ENCODE assay signal across 8 mouse cellular contexts in genomic region chr6:29767813-29768660, GRCm38 (mm10). TPM values are rescaled to one million over a fixed set of nuclear protein-coding genes. Genes with fewer than 3 reads are reported as not detected.
DNase-seq lines count a peak whose midpoint lies in the region; ATAC-seq and TF ChIP-seq lines count a peak whose summit lies in the region.

Gene Ahcyl2, plus strand, starts transcription at chr6:29768011.

- TF ChIP-seq POLR2A in olfactory bulb, adult 2 months (IDR thresholded peaks at IDR 0.05; ENCODE audit: insufficient read depth, low read depth, low read length), result 0 out of 2 replicates have a peak, but pooled peaks have one; percentile 30
- TF ChIP-seq POLR2A in thymus, adult 2 months (IDR thresholded peaks at IDR 0.05; ENCODE audit: control insufficient read depth, extremely low read depth, insufficient read depth, low read length, poor library complexity), result peak; percentile 69; the same call in 1 of the 2 replicates

- intact Hi-C loops in heart, postnatal 36 days (cut with DNase I), result loop anchor here (2.0 to 5.0 kb wide), 2 partner anchors 33 to 49 kb away; partner anchors contain the start of gene Smo

- DNase-seq in ES-E14 (ENCODE audit: low read depth, low spot score), result peak; percentile 92
- DNase-seq in cerebellum, adult 11-12 months, result peak; percentile 98
- DNase-seq in heart, postnatal 36 days, result peak; percentile 91
- DNase-seq in layer of hippocampus, adult 2 months (ENCODE audit: low spot score in 2 of 2), result peak; percentile 95 to 97
- DNase-seq in lung, embryonic 14.5 days, result peak; percentile 95
- DNase-seq in thymus, adult 2 months, result peak; percentile 95

- peak within 1 kb of the TSS; percentile 80 to 88 for H3K4me3 ChIP-seq in ES-E14 (ENCODE audit: insufficient read depth in 1 of 2, low read depth in 1 of 2, low read length in 2 of 2, poor library complexity in 1 of 2, severe bottlenecking in 1 of 2)
- H3K4me3 ChIP-seq in forebrain, embryonic 16.5 days (replicated peaks; ENCODE audit: low read length), result peak within 1 kb of the TSS; percentile 88
- peak within 1 kb of the TSS; percentile 84 for H3K4me3 ChIP-seq in layer of hippocampus, adult 2 months
- peak within 1 kb of the TSS; percentile 89 for H3K4me3 ChIP-seq in lung, embryonic 14.5 days (ENCODE audit: low read depth, low read length)
- H3K4me3 ChIP-seq in olfactory bulb, adult 2 months (ENCODE audit: insufficient read depth, low read depth, low read length), result peak within 1 kb of the TSS; percentile 82
- H3K4me3 ChIP-seq in thymus, adult 2 months (ENCODE audit: control insufficient read depth, insufficient read depth, low read length), result peak within 1 kb of the TSS; percentile 70

- H3K9ac ChIP-seq in ES-E14 (ENCODE audit: insufficient read depth, low read depth, low read length, poor library complexity, severe bottlenecking), result peak within 1 kb of the TSS; percentile 90
- peak within 1 kb of the TSS; percentile 82 for H3K9ac ChIP-seq in forebrain, embryonic 16.5 days (replicated peaks; ENCODE audit: low read depth, low read length)
- peak within 1 kb of the TSS; percentile 74 for H3K9ac ChIP-seq in lung, embryonic 14.5 days

- ATAC-seq in forebrain, embryonic 16.5 days, result peak; percentile 99
- peak; percentile 98 for ATAC-seq in lung, embryonic 14.5 days (ENCODE audit: insufficient read depth)

- in situ Hi-C loops in ES-E14 (cut with MboI; ENCODE audit: low sequenced_read_pairs in 2 of 2, unreplicated experiment in 2 of 2), result loop anchor here in 1 of 2 experiments (10.0 kb wide), 1 partner anchor 437 kb away; no protein-coding TSS in a partner anchor

- TF ChIP-seq CTCF in layer of hippocampus, adult 2 months (conservative IDR thresholded peaks at IDR 0.05), result no peak
- no peak for TF ChIP-seq CTCF in lung, embryonic 14.5 days (IDR thresholded peaks at IDR 0.05; ENCODE audit: low read depth)
- no peak for TF ChIP-seq CTCF in olfactory bulb, adult 2 months (IDR thresholded peaks at IDR 0.05; ENCODE audit: insufficient read depth, low read depth, low read length)
- no peak; the same call in 1 of the 2 replicates for TF ChIP-seq CTCF in thymus, adult 2 months (IDR thresholded peaks at IDR 0.05; ENCODE audit: borderline replicate concordance, control insufficient read depth, extremely low read depth, insufficient read depth, low read length, poor library complexity)

- no peaks in the 10 kb centered on the region for H3K9me3 ChIP-seq in ES-E14 (ENCODE audit: control insufficient read depth, insufficient read depth, low read depth, low read length)
- no peaks in the 10 kb centered on the region for H3K9me3 ChIP-seq in forebrain, embryonic 16.5 days (ENCODE audit: control insufficient read depth, low read length)
- H3K9me3 ChIP-seq in lung, embryonic 14.5 days (ENCODE audit: low read depth, low read length), result no peaks in the 10 kb centered on the region

- WGBS in forebrain, embryonic 16.5 days, result under 1% methylated on average over 59 of the region's 61 CpGs
- under 1% methylated on average over 58 of the region's 61 CpGs for WGBS in lung, embryonic 14.5 days
- WGBS in olfactory bulb, adult 2 months, result 1% methylated on average over 59 of the region's 61 CpGs
- under 1% methylated on average over 59 of the region's 61 CpGs for WGBS in thymus, adult 2 months

- H3K4me2 ChIP-seq in forebrain, embryonic 16.5 days (ENCODE audit: low read length), result peak within 1 kb of the TSS; percentile 62
- H3K4me2 ChIP-seq in lung, embryonic 14.5 days, result peak within 1 kb of the TSS; percentile 76

- no peak within 1 kb of the TSS; the same call in 1 of the 2 replicates for H3K27ac ChIP-seq in ES-E14 (ENCODE audit: insufficient read depth, low read depth, low read length, poor library complexity, severe bottlenecking)
- H3K27ac ChIP-seq in forebrain, embryonic 16.5 days (ENCODE audit: low read length), result peak within 1 kb of the TSS; percentile 91
- H3K27ac ChIP-seq in layer of hippocampus, adult 2 months, result peak within 1 kb of the TSS; percentile 97
- peak within 1 kb of the TSS; percentile 80 for H3K27ac ChIP-seq in lung, embryonic 14.5 days (ENCODE audit: low read depth)
- H3K27ac ChIP-seq in olfactory bulb, adult 2 months (ENCODE audit: insufficient read depth, low read depth, low read length), result peak within 1 kb of the TSS; percentile 69
- H3K27ac ChIP-seq in thymus, adult 2 months (ENCODE audit: control insufficient read depth, insufficient read depth, low read length), result peak within 1 kb of the TSS; percentile 21

- H3K27me3 ChIP-seq in forebrain, embryonic 16.5 days (replicated peaks; ENCODE audit: control insufficient read depth, insufficient read depth, low read length), result no peaks in the 10 kb centered on the region
- no peaks in the 10 kb centered on the region for H3K27me3 ChIP-seq in lung, embryonic 14.5 days (ENCODE audit: insufficient read depth, low read length)
- H3K27me3 ChIP-seq in thymus, adult 2 months (ENCODE audit: control insufficient read depth, insufficient read depth, low read length), result no peaks in the 10 kb centered on the region

- no peaks in the 10 kb centered on the region; the same call in 1 of the 2 replicates for H3K36me3 ChIP-seq in ES-E14 (ENCODE audit: control insufficient read depth, insufficient read depth, low read length, poor library complexity, severe bottlenecking)
- H3K36me3 ChIP-seq in forebrain, embryonic 16.5 days (ENCODE audit: control insufficient read depth, insufficient read depth), result no peaks in the 10 kb centered on the region
- H3K36me3 ChIP-seq in lung, embryonic 14.5 days (ENCODE audit: insufficient read depth), result no peaks in the 10 kb centered on the region
- H3K36me3 ChIP-seq in thymus, adult 2 months (ENCODE audit: control insufficient read depth, insufficient read depth, low read length), result no peaks in the 10 kb centered on the region

- no peaks in the 10 kb centered on the region for H3K4me1 ChIP-seq in ES-E14 (ENCODE audit: control insufficient read depth in 2 of 2, insufficient read depth in 2 of 2, low read length in 2 of 2, poor library complexity in 1 of 2)
- peaks cover 8% of the 10 kb centered on the region for H3K4me1 ChIP-seq in forebrain, embryonic 16.5 days (replicated peaks; ENCODE audit: control insufficient read depth, insufficient read depth, low read length)
- no peaks in the 10 kb centered on the region for H3K4me1 ChIP-seq in lung, embryonic 14.5 days (ENCODE audit: insufficient read depth)
- H3K4me1 ChIP-seq in olfactory bulb, adult 2 months (ENCODE audit: control insufficient read depth, insufficient read depth, low read length), result peaks cover 6% of the 10 kb centered on the region
- H3K4me1 ChIP-seq in thymus, adult 2 months (replicated peaks; ENCODE audit: control insufficient read depth, insufficient read depth, low read length), result 0 out of 2 replicates have a peak, but pooled peaks cover 2% of the 10 kb centered on the region

TF ChIP-seq in ES-E14, 5 proteins besides CTCF, POLR2A, EP300 and RAD21:
- TF ChIP-seq MAFK (IDR thresholded peaks at IDR 0.05; ENCODE audit: insufficient read depth, low read depth, low read length) (no peak), HCFC1 (IDR thresholded peaks at IDR 0.05; ENCODE audit: borderline replicate concordance, insufficient read depth, low read length) (peak; percentile 85)

RNA-seq across cellular contexts. Expression of gene Ahcyl2, which starts in this region (rescaled TPM):
- total RNA-seq in ES-E14 (2012; rRNA removed), result 15.3 and 17.5 TPM in 2 replicates
- polyA plus RNA-seq in forebrain, embryonic 16.5 days (2015; fragmentation: Nextera tagmentation; extraction: Ambion mirVana), result 11.2 and 17.0 TPM in 2 replicates
- total RNA-seq in heart, postnatal 36 days (2021), result 10 to 100 TPM; 16.2 to 16.3 TPM
- total RNA-seq in layer of hippocampus, adult 2 months (2021), result 100 to 1,000 TPM; 237 to 264 TPM
- 10.1 and 12.4 TPM in 2 replicates for polyA plus RNA-seq in lung, embryonic 14.5 days (2014; fragmentation: Nextera tagmentation; extraction: Ambion mirVana)
- 277 TPM in 1 of 2 replicates, not detected in the other for polyA plus RNA-seq in olfactory bulb, adult 2 months (2012; ENCODE audit: insufficient read depth, insufficient read length, low replicate concordance, missing spikeins)
- 35.3 and 44.1 TPM in 2 replicates for polyA plus RNA-seq in thymus, adult 2 months (2012; rRNA removed)

Comparison
In these comparisons a context has a peak if more than half of its experiments do, and no peak if none do; other contexts are left out.
1. RNA of gene Ahcyl2 (total RNA-seq): 237 to 264 TPM in layer of hippocampus, adult 2 months; 15.3 to 17.5 TPM in ES-E14 and 16.2 to 16.3 TPM in heart, postnatal 36 days; every median in the first group is over 10 times any median in the second.
2. Peak in every context shown above with its lines, with median percentiles within 50 percentile points of each other: DNase-seq, H3K4me3 ChIP-seq and H3K9ac ChIP-seq.